In genomic region chr5:36445028-36445427, GRCm38 (mm10) we compare ENCODE assay signal across 16 mouse cellular contexts. TPM values are rescaled to one million over a fixed set of nuclear protein-coding genes. Genes with fewer than 3 reads are reported as not detected.
A peak's percentile ranks its signal among the peaks of the same experiment; 100 is the strongest.
DNase-seq lines count a peak whose midpoint lies in the region; ATAC-seq and TF ChIP-seq lines count a peak whose summit lies in the region.
"Had no signal": no experiment of that assay in that cellular context is flagged by ENCODE, and none has a peak within 500 bp of the region (broad histone marks: within the 10 kb centered on the region; RNA-seq: fewer than 3 reads in every experiment).

No protein-coding gene starts in this region.

- 23% methylated on average over 8 of the region's 8 CpGs for WGBS in hindbrain, postnatal 0 days
- WGBS in hindbrain, embryonic 10.5 days, result 32% methylated on average over 8 of the region's 8 CpGs
- WGBS in midbrain, embryonic 11.5 days, result 32% methylated on average over 8 of the region's 8 CpGs

- no peaks in the 10 kb centered on the region for H3K27me3 ChIP-seq in hindbrain, postnatal 0 days (ENCODE audit: insufficient read depth, low read length)
- peaks cover 16% of the 10 kb centered on the region; the same call in 1 of the 2 replicates for H3K27me3 ChIP-seq in hindbrain, embryonic 10.5 days (ENCODE audit: insufficient read depth, poor library complexity, severe bottlenecking)
- H3K27me3 ChIP-seq in midbrain, embryonic 11.5 days (ENCODE audit: control insufficient read depth, insufficient read depth, low read length), result no peaks in the 10 kb centered on the region

- no peaks in the 10 kb centered on the region for H3K36me3 ChIP-seq in hindbrain, postnatal 0 days (ENCODE audit: insufficient read depth, low read length)
- H3K36me3 ChIP-seq in hindbrain, embryonic 10.5 days, result no peaks in the 10 kb centered on the region
- H3K36me3 ChIP-seq in midbrain, embryonic 11.5 days (ENCODE audit: control insufficient read depth, insufficient read depth, low read length), result no peaks in the 10 kb centered on the region
- H3K36me3 ChIP-seq: G1E; heart, embryonic 10.5 days; liver, embryonic 12.5 days had no signal

- H3K9ac ChIP-seq in hindbrain, postnatal 0 days (replicated peaks; ENCODE audit: low read length), result no peak overlapping the region
- H3K9ac ChIP-seq in midbrain, embryonic 11.5 days (ENCODE audit: low read length), result no peak overlapping the region
- H3K9ac ChIP-seq: liver, embryonic 12.5 days had no signal

- no peak overlapping the region for H3K4me3 ChIP-seq in hindbrain, postnatal 0 days (ENCODE audit: low read length)
- H3K4me3 ChIP-seq in hindbrain, embryonic 10.5 days, result no peak overlapping the region
- H3K4me3 ChIP-seq in midbrain, embryonic 11.5 days (ENCODE audit: low read depth, low read length), result no peak overlapping the region
- H3K4me3 ChIP-seq: heart, embryonic 10.5 days; layer of hippocampus, adult 2 months; liver, embryonic 12.5 days had no signal

- no peak for TF ChIP-seq CTCF in hindbrain, postnatal 0 days (IDR thresholded peaks at IDR 0.05; ENCODE audit: low read depth)

- H3K4me1 ChIP-seq in hindbrain, postnatal 0 days (ENCODE audit: insufficient read depth, low read length), result no peaks in the 10 kb centered on the region
- peaks cover 14% of the 10 kb centered on the region for H3K4me1 ChIP-seq in hindbrain, embryonic 10.5 days (replicated peaks)
- H3K4me1 ChIP-seq in midbrain, embryonic 11.5 days (ENCODE audit: control insufficient read depth, insufficient read depth, low read length), result no peaks in the 10 kb centered on the region

- no peaks in the 10 kb centered on the region for H3K9me3 ChIP-seq in hindbrain, postnatal 0 days (ENCODE audit: low read length)
- H3K9me3 ChIP-seq in hindbrain, embryonic 10.5 days, result no peaks in the 10 kb centered on the region
- no peaks in the 10 kb centered on the region for H3K9me3 ChIP-seq in midbrain, embryonic 11.5 days (ENCODE audit: control insufficient read depth, low read length)
- H3K9me3 ChIP-seq: G1E; heart, embryonic 10.5 days; liver, embryonic 12.5 days had no signal

- H3K4me2 ChIP-seq in hindbrain, postnatal 0 days (ENCODE audit: low read depth, low read length), result no peak overlapping the region
- H3K4me2 ChIP-seq in midbrain, embryonic 11.5 days, result no peak overlapping the region
- H3K4me2 ChIP-seq: liver, embryonic 12.5 days had no signal

- H3K27ac ChIP-seq in hindbrain, postnatal 0 days, result no peak overlapping the region
- H3K27ac ChIP-seq in hindbrain, embryonic 10.5 days, result no peak overlapping the region
- H3K27ac ChIP-seq in midbrain, embryonic 11.5 days (ENCODE audit: low read depth, low read length), result no peak overlapping the region
- H3K27ac ChIP-seq: heart, embryonic 10.5 days; layer of hippocampus, adult 2 months; liver, embryonic 12.5 days had no signal

- peak; percentile 48 for DNase-seq in hindbrain, postnatal 0 days (ENCODE audit: low spot score)
- no peak for DNase-seq in hindbrain, embryonic 10.5 days (ENCODE audit: low spot score)
- DNase-seq in brain, adult 2 months (ENCODE audit: low read depth, low spot score), result peak; percentile 82
- DNase-seq in cerebellum, adult 18-20 months, result peak; percentile 52 to 59
- peak; percentile 72 for DNase-seq in fat pad, adult 2 months (ENCODE audit: extremely low read depth, low read depth, low spot score)
- DNase-seq in testis, postnatal 10 days (ENCODE audit: low spot score), result no peak
- no peak for DNase-seq in retina, postnatal 1 day
- DNase-seq in midbrain, embryonic 11.5 days (ENCODE audit: low spot score, missing footprints), result no peak
- DNase-seq: heart, postnatal 36 days; right cerebral cortex, postnatal 4 days had no signal

- no peak for ATAC-seq in hindbrain, postnatal 0 days
- no peak for ATAC-seq in midbrain, embryonic 11.5 days (ENCODE audit: low FRiP score)
- ATAC-seq: inflammation-experienced regulatory T-cells, adult 6 months; liver, embryonic 12.5 days had no signal

RNA-seq across cellular contexts. Expression of gene Grpel1, which starts 19.8 kb away (rescaled TPM):
- total RNA-seq in hindbrain, postnatal 0 days (2014; rRNA removed), result 13.9 and 15.9 TPM in 2 replicates
- 41.4 and 41.9 TPM in 2 replicates for polyA plus RNA-seq in hindbrain, postnatal 0 days (2015; fragmentation: Nextera tagmentation; extraction: Ambion mirVana)
- 58.4 and 59.3 TPM in 2 replicates for polyA plus RNA-seq in hindbrain, embryonic 10.5 days (2016; fragmentation: Nextera tagmentation; extraction: Ambion mirVana)
- polyA plus RNA-seq in midbrain, embryonic 11.5 days (2014; fragmentation: Nextera tagmentation; extraction: Ambion mirVana), result 58.0 and 58.5 TPM in 2 replicates

RNA-seq across cellular contexts. Expression of gene Tada2b, which starts 39.1 kb away (rescaled TPM):
- total RNA-seq in hindbrain, postnatal 0 days (2014; rRNA removed), result 18.9 and 25.8 TPM in 2 replicates
- 3.4 and 3.9 TPM in 2 replicates for polyA plus RNA-seq in hindbrain, postnatal 0 days (2015; fragmentation: Nextera tagmentation; extraction: Ambion mirVana)
- 1.7 and 2.1 TPM in 2 replicates for polyA plus RNA-seq in hindbrain, embryonic 10.5 days (2016; fragmentation: Nextera tagmentation; extraction: Ambion mirVana)
- 3.7 and 4.6 TPM in 2 replicates for polyA plus RNA-seq in midbrain, embryonic 11.5 days (2014; fragmentation: Nextera tagmentation; extraction: Ambion mirVana)

RNA-seq across cellular contexts. Expression of gene Ccdc96, which starts 39.4 kb away (rescaled TPM):
- total RNA-seq in hindbrain, postnatal 0 days (2014; rRNA removed), result 0.63 and 1.3 TPM in 2 replicates
- polyA plus RNA-seq in hindbrain, postnatal 0 days (2015; fragmentation: Nextera tagmentation; extraction: Ambion mirVana), result 2.1 and 2.4 TPM in 2 replicates
- 3.1 and 4.0 TPM in 2 replicates for polyA plus RNA-seq in hindbrain, embryonic 10.5 days (2016; fragmentation: Nextera tagmentation; extraction: Ambion mirVana)
- polyA plus RNA-seq in midbrain, embryonic 11.5 days (2014; fragmentation: Nextera tagmentation; extraction: Ambion mirVana), result 4.1 and 4.2 TPM in 2 replicates

RNA-seq across cellular contexts. Expression of gene Sorcs2, which starts 47.1 kb away (rescaled TPM):
- 47.8 and 50.3 TPM in 2 replicates for total RNA-seq in hindbrain, postnatal 0 days (2014; rRNA removed)
- 11.5 and 12.4 TPM in 2 replicates for polyA plus RNA-seq in hindbrain, postnatal 0 days (2015; fragmentation: Nextera tagmentation; extraction: Ambion mirVana)
- 7.5 and 10.5 TPM in 2 replicates for polyA plus RNA-seq in hindbrain, embryonic 10.5 days (2016; fragmentation: Nextera tagmentation; extraction: Ambion mirVana)
- 6.7 and 7.3 TPM in 2 replicates for polyA plus RNA-seq in midbrain, embryonic 11.5 days (2014; fragmentation: Nextera tagmentation; extraction: Ambion mirVana)
- total RNA-seq: megakaryocyte-erythroid progenitor cell, adult 5-6 weeks had no signal

Comparison
In these comparisons a context has a peak if more than half of its experiments do, and no peak if none do; other contexts are left out.
1. DNase-seq: peak in hindbrain, postnatal 0 days (single experiment), brain, adult 2 months (single experiment), cerebellum, adult 18-20 months (2 of 2) and fat pad, adult 2 months (single experiment); none in hindbrain, embryonic 10.5 days (single experiment), testis, postnatal 10 days (single experiment), retina, postnatal 1 day (single experiment) and midbrain, embryonic 11.5 days (single experiment).